ENCODE assay signal across 9 mouse cellular contexts in genomic region chr10:45132371-45132770, GRCm38 (mm10). TPM values are rescaled to one million over a fixed set of nuclear protein-coding genes. Genes with fewer than 3 reads are reported as not detected.
DNase-seq lines count a peak whose midpoint lies in the region; ATAC-seq lines count a peak whose summit lies in the region.
"Had no signal": no experiment of that assay in that cellular context is flagged by ENCODE, and none has a peak within 500 bp of the region (broad histone marks: within the 10 kb centered on the region; RNA-seq: fewer than 3 reads in every experiment).

No protein-coding gene starts in this region.

- no peaks in the 10 kb centered on the region for H3K4me1 ChIP-seq in intestine, embryonic 14.5 days (replicated peaks; ENCODE audit: control insufficient read depth, insufficient read depth, low read length)
- 0 out of 2 replicates have a peak, but pooled peaks cover 4% of the 10 kb centered on the region for H3K4me1 ChIP-seq in intestine, embryonic 16.5 days (ENCODE audit: control insufficient read depth, insufficient read depth, low read length)
- H3K4me1 ChIP-seq: embryonic facial prominence, embryonic 12.5 days had no signal

- H3K27ac ChIP-seq in intestine, embryonic 14.5 days (ENCODE audit: low read depth): no peak overlapping the region
- no peak overlapping the region for H3K27ac ChIP-seq in intestine, embryonic 16.5 days (ENCODE audit: low read length)
- H3K27ac ChIP-seq: embryonic facial prominence, embryonic 12.5 days had no signal

- no peak overlapping the region for H3K4me3 ChIP-seq in intestine, embryonic 14.5 days (ENCODE audit: low read depth, low read length)
- H3K4me3 ChIP-seq in intestine, embryonic 16.5 days (ENCODE audit: low read length): no peak overlapping the region
- H3K4me3 ChIP-seq: embryonic facial prominence, embryonic 12.5 days had no signal

- H3K9me3 ChIP-seq in intestine, embryonic 14.5 days (ENCODE audit: control insufficient read depth, low read length): no peaks in the 10 kb centered on the region
- no peaks in the 10 kb centered on the region for H3K9me3 ChIP-seq in intestine, embryonic 16.5 days (ENCODE audit: control insufficient read depth, low read length)
- H3K9me3 ChIP-seq: embryonic facial prominence, embryonic 12.5 days had no signal

- H3K4me2 ChIP-seq in intestine, embryonic 14.5 days (ENCODE audit: low read length): no peak overlapping the region
- H3K4me2 ChIP-seq in intestine, embryonic 16.5 days (ENCODE audit: low read depth, low read length): no peak overlapping the region
- H3K4me2 ChIP-seq: embryonic facial prominence, embryonic 12.5 days had no signal

- no peaks in the 10 kb centered on the region for H3K27me3 ChIP-seq in intestine, embryonic 14.5 days (replicated peaks; ENCODE audit: control insufficient read depth, insufficient read depth, low read length)
- H3K27me3 ChIP-seq in intestine, embryonic 16.5 days (replicated peaks; ENCODE audit: control insufficient read depth, insufficient read depth, low read length): no peaks in the 10 kb centered on the region
- H3K27me3 ChIP-seq: embryonic facial prominence, embryonic 12.5 days had no signal

- WGBS in intestine, embryonic 14.5 days: 66% methylated on average over 4 of the region's 4 CpGs
- 71% methylated on average over 4 of the region's 4 CpGs for WGBS in intestine, embryonic 16.5 days

- ATAC-seq in intestine, embryonic 14.5 days (replicated peaks; ENCODE audit: low FRiP score, low TSS enrichment, low read depth): no peak
- ATAC-seq in intestine, embryonic 16.5 days: no peak

- H3K36me3 ChIP-seq in intestine, embryonic 14.5 days (ENCODE audit: control insufficient read depth, insufficient read depth, low read length): peaks cover 21% of the 10 kb centered on the region; the same call in 1 of the 2 replicates
- peaks cover 5% of the 10 kb centered on the region; the same call in 1 of the 2 replicates for H3K36me3 ChIP-seq in intestine, embryonic 16.5 days (ENCODE audit: control insufficient read depth, insufficient read depth, low read length)

- DNase-seq in intestine, embryonic 14.5 days (ENCODE audit: low spot score): peak; percentile 59
- peak; percentile 75 for DNase-seq in CD4-positive, CD25-positive, alpha-beta regulatory T cell, adult 2 months (ENCODE audit: low read depth, low spot score)
- DNase-seq in adipocyte (ENCODE audit: low spot score): peak; percentile 8
- peak; percentile 14 for DNase-seq in embryo, embryonic 9.5 days (ENCODE audit: extremely low spot score)
- peak; percentile 54 for DNase-seq in lung, postnatal 14 days
- DNase-seq in thymus, postnatal 36 days: peak; percentile 66
- no peak for DNase-seq in yolk sac, embryonic 10.5 days (ENCODE audit: low spot score)

- no peak overlapping the region for H3K9ac ChIP-seq in intestine, embryonic 14.5 days (ENCODE audit: low read length)
- H3K9ac ChIP-seq in intestine, embryonic 16.5 days (ENCODE audit: low read depth, low read length): no peak overlapping the region
- H3K9ac ChIP-seq: embryonic facial prominence, embryonic 12.5 days had no signal

RNA-seq across cellular contexts. Expression of gene Popdc3, which starts 45.5 kb away (rescaled TPM):
- polyA plus RNA-seq in intestine, embryonic 14.5 days (2014; fragmentation: Nextera tagmentation; extraction: Ambion mirVana): 0.22 and 0.51 TPM in 2 replicates
- 0.51 and 0.59 TPM in 2 replicates for polyA plus RNA-seq in intestine, embryonic 16.5 days (2015; fragmentation: Nextera tagmentation; extraction: Ambion mirVana)
